Mouse (Mus musculus): ENCODE data around the gene Nup54. TPM values are rescaled to one million over a fixed set of nuclear protein-coding genes. Genes with fewer than 3 reads are reported as not detected.

The Nup54 gene
- polyA plus RNA-seq, 1 experiment from 2014 or later = 37.3 TPM

- Histone ChIP-seq H3K9me3 (replicated peaks; ENCODE audit: low read length) (no peaks in the 10 kb centered on the region), H3K4me3 (replicated peaks; ENCODE audit: low read depth, low read length) (no peak overlapping the region), H3K36me3 (ENCODE audit: insufficient read depth, low read length) (peaks cover 45% of the 10 kb centered on the region), H3K4me1 (replicated peaks; ENCODE audit: insufficient read depth, low read length) (no peaks in the 10 kb centered on the region), H3K4me2 (ENCODE audit: low read length) (no peak overlapping the region), H3K27me3 (ENCODE audit: insufficient read depth, low read length) (no peaks in the 10 kb centered on the region), H3K9ac (ENCODE audit: low read depth, low read length) (no peak overlapping the region), H3K27ac (no peak overlapping the region)
- ATAC-seq (replicated peaks; ENCODE audit: low FRiP score, low read depth) (no peak), DNase-seq (ENCODE audit: low spot score) (no peak)
- WGBS = 95% methylated on average over 11 of the region's 11 CpGs
- no peak for TF ChIP-seq CTCF (IDR thresholded peaks at IDR 0.05; ENCODE audit: low read depth)
Observed at GRCm38 (mm10) chr5:92424126-92424525, 10.9 kb downstream of the Nup54 start.

GRCm38 (mm10) chr5:92413982-92414375 is 21.0 kb downstream of the Nup54 start:
- no peak for DNase-seq (ENCODE audit: low spot score)
- H3K4me3 ChIP-seq (replicated peaks; ENCODE audit: low read depth, low read length) = no peak overlapping the region
- WGBS = 81% methylated on average over 8 of the region's 8 CpGs
- H3K27me3 ChIP-seq (ENCODE audit: insufficient read depth, low read length) = no peaks in the 10 kb centered on the region
- no peaks in the 10 kb centered on the region for H3K4me1 ChIP-seq (replicated peaks; ENCODE audit: insufficient read depth, low read length)
- no peak for TF ChIP-seq CTCF (IDR thresholded peaks at IDR 0.05; ENCODE audit: low read depth)
- no peak for ATAC-seq (replicated peaks; ENCODE audit: low FRiP score, low read depth)
- no peaks in the 10 kb centered on the region for H3K9me3 ChIP-seq (replicated peaks; ENCODE audit: low read length)
- H3K27ac ChIP-seq = no peak overlapping the region
- no peak overlapping the region for H3K4me2 ChIP-seq (ENCODE audit: low read length)
- no peak overlapping the region for H3K9ac ChIP-seq (ENCODE audit: low read depth, low read length)
- H3K36me3 ChIP-seq (ENCODE audit: insufficient read depth, low read length) = peaks cover 29% of the 10 kb centered on the region

- no peak for DNase-seq (ENCODE audit: low spot score)
- Histone ChIP-seq H3K4me1 (replicated peaks; ENCODE audit: insufficient read depth, low read length) (no peaks in the 10 kb centered on the region), H3K9me3 (replicated peaks; ENCODE audit: low read length) (no peaks in the 10 kb centered on the region), H3K36me3 (ENCODE audit: insufficient read depth, low read length) (peaks cover 26% of the 10 kb centered on the region), H3K27ac (no peak overlapping the region), H3K27me3 (ENCODE audit: insufficient read depth, low read length) (no peaks in the 10 kb centered on the region), H3K4me3 (replicated peaks; ENCODE audit: low read depth, low read length) (no peak overlapping the region), H3K4me2 (ENCODE audit: low read length) (no peak overlapping the region), H3K9ac (ENCODE audit: low read depth, low read length) (no peak overlapping the region)
- ATAC-seq (replicated peaks; ENCODE audit: low FRiP score, low read depth) = no peak
- 71% methylated on average over 11 of the region's 11 CpGs for WGBS
- no peak for TF ChIP-seq CTCF (IDR thresholded peaks at IDR 0.05; ENCODE audit: low read depth)
Observed at GRCm38 (mm10) chr5:92413271-92413981, 21.6 kb downstream of the Nup54 start.

GRCm38 (mm10) chr5:92411461-92412140 is 23.4 kb downstream of the Nup54 start:
- DNase-seq (ENCODE audit: low spot score) (no peak), ATAC-seq (replicated peaks; ENCODE audit: low FRiP score, low read depth) (no peak)
- Histone ChIP-seq H3K9me3 (replicated peaks; ENCODE audit: low read length) (no peaks in the 10 kb centered on the region), H3K9ac (ENCODE audit: low read depth, low read length) (no peak overlapping the region), H3K4me3 (replicated peaks; ENCODE audit: low read depth, low read length) (no peak overlapping the region), H3K27me3 (ENCODE audit: insufficient read depth, low read length) (no peaks in the 10 kb centered on the region), H3K36me3 (ENCODE audit: insufficient read depth, low read length) (peaks cover 11% of the 10 kb centered on the region; the same call in 1 of the 2 replicates), H3K4me1 (replicated peaks; ENCODE audit: insufficient read depth, low read length) (no peaks in the 10 kb centered on the region), H3K4me2 (ENCODE audit: low read length) (no peak overlapping the region), H3K27ac (no peak overlapping the region)
- WGBS = 55% methylated on average over 7 of the region's 7 CpGs
- TF ChIP-seq CTCF (IDR thresholded peaks at IDR 0.05; ENCODE audit: low read depth) = no peak

DNA sequence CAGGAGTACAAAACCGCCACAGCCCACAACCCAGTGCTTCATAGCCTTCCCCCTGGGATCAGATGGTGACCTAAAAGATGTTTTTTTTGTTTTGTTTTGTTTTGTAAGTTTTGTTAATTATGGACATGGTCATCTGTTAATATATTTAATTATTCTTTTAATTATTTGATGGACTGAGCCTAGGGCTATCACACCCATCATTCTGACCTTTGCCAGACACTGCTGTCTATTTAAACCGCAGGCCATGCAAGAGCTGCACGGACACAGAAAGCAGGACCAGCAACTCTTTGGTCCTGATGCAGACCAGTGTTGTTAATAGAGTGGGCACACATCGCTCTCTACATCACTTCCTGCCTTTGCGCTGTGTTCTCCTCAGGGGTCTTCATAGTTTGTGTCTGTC is 24.5 kb downstream of the Nup54 start:
- no peak for TF ChIP-seq CTCF (IDR thresholded peaks at IDR 0.05; ENCODE audit: low read depth)
- no peaks in the 10 kb centered on the region for H3K4me1 ChIP-seq (replicated peaks; ENCODE audit: insufficient read depth, low read length)
- H3K27ac ChIP-seq = no peak overlapping the region
- no peak for DNase-seq (ENCODE audit: low spot score)
- WGBS = 86% methylated on average over 5 of the region's 5 CpGs
- H3K9ac ChIP-seq (ENCODE audit: low read depth, low read length) = no peak overlapping the region
- H3K4me2 ChIP-seq (ENCODE audit: low read length) = no peak overlapping the region
- ATAC-seq (replicated peaks; ENCODE audit: low FRiP score, low read depth) = no peak
- H3K36me3 ChIP-seq (ENCODE audit: insufficient read depth, low read length) = 0 out of 2 replicates have a peak, but pooled peaks cover 6% of the 10 kb centered on the region
- no peak overlapping the region for H3K4me3 ChIP-seq (replicated peaks; ENCODE audit: low read depth, low read length)
- no peaks in the 10 kb centered on the region for H3K27me3 ChIP-seq (ENCODE audit: insufficient read depth, low read length)
- no peaks in the 10 kb centered on the region for H3K9me3 ChIP-seq (replicated peaks; ENCODE audit: low read length)

DNA sequence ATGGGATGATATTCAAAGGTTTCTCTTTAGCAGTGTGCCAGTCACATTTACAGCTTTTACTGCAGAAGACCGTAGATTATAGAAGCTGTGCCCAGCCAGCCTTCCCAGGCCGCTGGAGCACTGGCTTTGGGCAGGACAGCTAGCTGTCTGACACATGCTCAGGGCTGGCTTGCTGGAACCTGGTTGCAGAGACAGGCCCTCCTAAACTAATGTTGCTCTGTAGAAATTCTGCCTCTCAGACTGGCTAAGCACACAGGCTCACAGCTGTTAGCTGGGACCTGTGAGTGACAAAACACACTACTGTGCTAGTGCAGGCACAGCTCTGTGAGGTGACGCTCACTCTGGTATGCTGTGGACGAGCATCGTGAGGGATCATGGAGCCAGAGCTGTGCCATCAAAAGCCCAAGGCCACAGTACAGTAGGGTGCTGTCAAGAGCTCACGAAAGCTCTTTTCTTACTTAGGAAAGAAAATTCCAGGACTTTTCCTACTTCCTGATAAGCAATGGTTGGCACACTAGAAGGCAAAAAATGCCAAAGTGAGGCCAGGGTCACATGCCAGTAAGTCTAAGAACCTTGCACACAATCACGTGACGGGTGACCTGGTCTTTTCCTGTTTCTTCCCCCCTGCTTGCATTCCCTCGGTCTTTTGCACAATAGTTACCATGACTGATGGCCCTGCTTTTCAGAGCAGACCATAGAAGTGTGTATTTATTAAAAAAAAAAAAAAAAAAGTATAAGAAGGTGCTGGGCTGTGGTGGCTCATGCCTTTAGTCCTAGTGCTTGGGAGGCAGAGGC is 25.5 kb downstream of the Nup54 start:
- Histone ChIP-seq H3K27me3 (ENCODE audit: insufficient read depth, low read length) (no peaks in the 10 kb centered on the region), H3K36me3 (ENCODE audit: insufficient read depth, low read length) (no peaks in the 10 kb centered on the region), H3K4me1 (replicated peaks; ENCODE audit: insufficient read depth, low read length) (no peaks in the 10 kb centered on the region), H3K4me3 (replicated peaks; ENCODE audit: low read depth, low read length) (no peak overlapping the region), H3K27ac (no peak overlapping the region), H3K4me2 (ENCODE audit: low read length) (no peak overlapping the region), H3K9ac (ENCODE audit: low read depth, low read length) (no peak overlapping the region), H3K9me3 (replicated peaks; ENCODE audit: low read length) (no peaks in the 10 kb centered on the region)
- 73% methylated on average over 9 of the region's 9 CpGs for WGBS
- ATAC-seq (replicated peaks; ENCODE audit: low FRiP score, low read depth) = no peak
- no peak for DNase-seq (ENCODE audit: low spot score)
- no peak for TF ChIP-seq CTCF (IDR thresholded peaks at IDR 0.05; ENCODE audit: low read depth)

Measured in kidney, postnatal 0 days (tissue).